Mouse (Mus musculus): Measurements from ENCODE around the gene Gm21083.
A peak's percentile ranks its signal among the peaks of the same experiment; 100 is the strongest.
"Not testable (repeated sequence)": the region's sequence is repeated elsewhere in the genome, so short reads cannot be mapped to it uniquely, and the experiment has no call there.

The Gm21083 gene

GRCm38 (mm10) chr5:15577033-15577432 is at the start of gene Gm21083:
TSS of gene Gm21083 (plus strand) at chr5:15577333.
- not testable (repeated sequence) for DNase-seq (ENCODE audit: low read depth)

DNA sequence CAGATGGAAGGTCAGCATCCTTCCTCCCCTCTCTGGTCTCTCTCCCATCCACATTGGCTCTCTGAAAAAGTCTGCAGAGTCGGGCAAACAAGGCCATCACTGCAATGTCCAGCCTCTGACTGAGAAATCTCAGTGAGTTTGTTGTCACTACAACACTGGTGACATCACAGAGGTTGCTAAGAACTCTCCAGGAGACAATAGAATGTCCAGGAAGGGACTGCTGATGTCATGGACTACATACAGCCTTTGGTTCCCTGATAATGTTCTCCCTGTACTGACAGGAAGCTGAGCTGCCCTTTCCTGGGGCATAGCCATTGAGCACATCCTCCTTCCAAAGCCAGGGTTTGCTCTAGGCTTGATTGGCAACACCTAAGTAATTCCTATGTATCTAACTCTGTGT is 48.0 kb upstream of the Gm21083 start, which contains the start of gene Gm21190:
Gm21190 (minus strand) TSS at position 101 of the 400 bp plus-strand sequence.
- not testable (repeated sequence) for DNase-seq (ENCODE audit: low read depth)

- DNase-seq (ENCODE audit: low read depth): not testable (repeated sequence)
Observed at GRCm38 (mm10) chr5:15548642-15549041, 28.5 kb upstream of the Gm21083 start.

DNA sequence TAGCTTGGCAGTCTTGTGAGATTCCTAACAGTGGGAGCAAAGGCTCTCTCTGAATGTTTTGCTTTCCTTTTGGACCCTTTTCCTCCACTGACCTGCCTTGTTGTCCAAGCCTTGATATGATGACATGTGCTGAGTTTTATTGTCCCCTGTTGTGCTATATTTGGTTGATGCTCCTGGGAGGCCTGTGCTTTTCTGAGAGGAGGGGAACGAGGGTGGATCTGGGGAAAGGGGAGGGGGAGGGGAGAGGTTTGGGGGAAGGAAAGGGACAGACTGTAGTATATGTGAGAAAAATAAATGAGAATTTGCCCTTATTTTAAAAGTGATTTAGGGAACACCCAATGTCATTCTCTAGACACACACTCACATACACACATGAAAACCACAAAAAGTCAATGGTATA is 28.0 kb upstream of the Gm21083 start:
- DNase-seq (ENCODE audit: low read depth): not testable (repeated sequence)

DNA sequence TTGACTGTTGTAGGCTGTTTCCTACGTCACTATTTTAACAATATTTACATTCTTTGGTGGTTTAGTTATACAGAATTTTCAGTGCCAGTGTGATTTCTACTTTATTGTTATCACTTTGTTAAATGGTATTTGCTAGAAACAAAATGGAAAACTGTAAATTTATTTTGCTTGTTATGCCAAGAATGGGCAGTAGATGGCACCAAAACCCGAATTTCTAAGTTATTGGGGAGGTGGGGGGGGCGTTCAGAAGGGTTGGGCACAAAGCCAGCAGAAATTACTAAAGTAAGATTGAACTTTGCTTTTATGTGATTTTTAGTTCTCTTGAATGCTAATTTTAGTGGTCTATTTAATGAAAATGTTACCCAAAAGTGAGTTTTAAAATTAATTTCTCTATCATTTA is 27.5 kb upstream of the Gm21083 start:
- DNase-seq (ENCODE audit: low read depth): peak; percentile 52

- DNase-seq (ENCODE audit: low read depth): not testable (repeated sequence)
Observed at GRCm38 (mm10) chr5:15558654-15559053, 18.5 kb upstream of the Gm21083 start.

- not testable (repeated sequence) for DNase-seq (ENCODE audit: low read depth)
Observed at GRCm38 (mm10) chr5:15561425-15562264, 15.5 kb upstream of the Gm21083 start.

DNA sequence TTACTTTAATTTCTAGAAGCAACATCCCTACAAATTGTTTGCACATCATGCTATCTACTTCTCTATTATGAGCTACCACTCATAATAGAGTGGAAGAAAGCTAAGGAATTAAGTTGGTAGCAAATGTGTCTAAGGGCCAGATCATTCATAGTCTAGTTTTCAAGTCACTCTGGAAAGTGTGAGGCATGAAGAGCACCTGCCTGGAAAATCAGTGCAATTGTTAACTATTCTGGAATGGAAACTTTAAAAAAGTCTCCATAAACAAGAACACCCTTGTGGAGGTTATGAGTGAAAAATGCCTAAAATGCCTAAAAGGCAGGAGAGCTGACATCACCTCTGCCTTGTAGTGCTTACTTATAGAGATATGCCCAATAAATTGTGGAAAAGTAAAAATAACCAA is 3.4 kb upstream of the Gm21083 start:
- not testable (repeated sequence) for DNase-seq (ENCODE audit: low read depth)

GRCm38 (mm10) chr5:15586351-15586750 is 9.2 kb downstream of the Gm21083 start:
- not testable (repeated sequence) for DNase-seq (ENCODE audit: low read depth)

DNA sequence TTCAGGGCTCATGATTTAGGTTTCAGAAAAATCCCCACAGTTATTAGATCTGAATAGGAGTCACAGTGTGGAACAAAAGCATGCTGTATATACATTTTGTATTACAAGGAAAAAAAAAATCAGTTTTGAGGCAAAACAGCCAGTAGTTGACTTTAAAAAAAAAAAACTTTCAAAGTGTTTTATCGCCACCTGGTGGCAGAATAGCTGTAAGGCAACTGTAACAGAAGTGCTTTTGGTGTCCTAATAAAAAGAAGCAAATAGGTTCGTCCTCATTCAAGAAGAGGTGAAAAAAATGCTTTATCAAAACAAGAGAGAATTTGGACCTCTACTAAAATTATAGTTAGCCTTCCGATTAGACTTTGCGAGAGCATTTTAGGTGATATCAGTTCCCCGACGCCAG is 11.2 kb downstream of the Gm21083 start:
- DNase-seq (ENCODE audit: low read depth): peak; percentile 82

GRCm38 (mm10) chr5:15590635-15591034 is 13.5 kb downstream of the Gm21083 start:
- DNase-seq (ENCODE audit: low read depth): not testable (repeated sequence)

- not testable (repeated sequence) for DNase-seq (ENCODE audit: low read depth)
Observed at GRCm38 (mm10) chr5:15591577-15591976, 14.4 kb downstream of the Gm21083 start.

DNA sequence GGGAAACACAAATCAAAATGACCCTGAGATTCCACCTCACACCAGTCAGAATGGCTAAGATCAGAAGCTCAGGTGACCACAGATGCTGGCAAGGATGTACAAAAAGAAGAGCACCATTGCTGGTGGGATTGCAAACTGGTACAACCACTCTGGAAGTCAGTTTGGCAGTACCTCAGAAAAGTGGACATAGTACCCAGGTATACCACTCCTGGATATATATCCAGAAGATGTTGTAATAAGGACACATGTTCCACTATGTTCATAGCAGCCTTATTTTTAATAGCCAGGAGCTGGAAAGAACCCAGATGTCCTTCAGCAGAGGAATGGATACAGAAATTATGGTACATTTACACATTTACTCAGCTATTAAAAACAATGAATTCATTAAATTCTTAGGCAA is 21.7 kb downstream of the Gm21083 start:
- DNase-seq (ENCODE audit: low read depth): not testable (repeated sequence)

GRCm38 (mm10) chr5:15600342-15600741 is 23.2 kb downstream of the Gm21083 start:
- DNase-seq (ENCODE audit: low read depth): peak; percentile 44

DNA sequence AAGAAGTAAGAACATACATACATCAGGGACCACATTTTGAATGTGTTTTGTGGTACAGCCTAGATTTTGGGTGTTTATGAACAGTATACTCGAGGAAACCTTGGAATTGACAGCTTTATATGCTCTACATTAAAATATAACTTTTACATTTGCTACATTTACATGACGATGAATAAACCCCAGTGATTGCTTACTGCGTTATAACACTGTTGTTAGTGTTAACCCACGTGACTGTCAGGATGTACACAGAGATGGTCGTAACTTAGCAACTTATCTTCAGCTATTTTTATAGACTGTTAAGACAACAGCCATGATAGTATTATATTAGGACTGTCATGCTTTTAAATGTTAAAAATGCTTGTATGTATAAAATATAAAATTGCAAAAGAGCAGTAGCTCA is 24.3 kb downstream of the Gm21083 start:
- DNase-seq (ENCODE audit: low read depth): not testable (repeated sequence)

GRCm38 (mm10) chr5:15601960-15602359 is 24.8 kb downstream of the Gm21083 start:
- DNase-seq (ENCODE audit: low read depth): not testable (repeated sequence)

GRCm38 (mm10) chr5:15602424-15602947 is 25.4 kb downstream of the Gm21083 start:
- not testable (repeated sequence) for DNase-seq (ENCODE audit: low read depth)

- not testable (repeated sequence) for DNase-seq (ENCODE audit: low read depth)
Observed at GRCm38 (mm10) chr5:15603008-15603407, 25.9 kb downstream of the Gm21083 start.

- not testable (repeated sequence) for DNase-seq (ENCODE audit: low read depth)
Observed at GRCm38 (mm10) chr5:15603585-15603984, 26.5 kb downstream of the Gm21083 start.

DNA sequence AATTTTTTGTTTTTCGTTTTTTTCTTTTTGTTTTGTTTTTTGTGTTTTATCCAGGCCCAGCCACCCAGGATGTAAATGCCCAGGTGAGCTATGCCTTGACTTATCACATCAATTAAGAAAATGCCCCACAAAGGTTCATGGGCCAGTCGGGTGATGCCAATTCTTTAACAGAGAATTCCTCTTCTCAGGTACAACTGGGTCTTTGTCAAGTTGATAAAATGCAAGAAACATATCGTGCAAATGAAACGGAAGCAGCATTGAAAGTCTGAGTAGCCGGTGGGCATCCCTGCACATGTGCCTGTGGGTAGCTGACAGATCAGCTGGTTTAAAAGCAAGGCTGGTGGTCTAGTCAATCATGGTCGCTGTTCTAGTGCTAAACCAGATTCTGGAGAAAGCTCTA is 29.5 kb downstream of the Gm21083 start:
- DNase-seq (ENCODE audit: low read depth): not testable (repeated sequence)

DNA sequence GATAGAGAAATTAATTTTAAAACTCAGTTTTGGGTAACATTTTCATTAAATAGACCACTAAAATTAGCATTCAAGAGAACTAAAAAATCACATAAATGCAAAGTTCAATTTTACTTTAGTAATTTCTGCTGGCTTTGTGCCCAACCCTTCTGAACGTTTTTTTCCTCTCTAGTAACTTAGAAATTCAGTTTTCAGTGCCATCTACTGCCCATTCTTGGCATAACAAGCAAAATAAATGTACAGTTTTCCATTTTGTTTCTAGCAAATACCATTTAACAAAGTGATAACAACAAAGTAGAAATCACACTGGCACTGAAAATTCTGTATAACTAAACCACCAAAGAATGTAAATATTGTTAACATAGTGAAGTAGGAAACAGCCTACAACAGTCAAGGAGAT is 33.6 kb downstream of the Gm21083 start:
- DNase-seq (ENCODE audit: low read depth): peak; percentile 62

DNA sequence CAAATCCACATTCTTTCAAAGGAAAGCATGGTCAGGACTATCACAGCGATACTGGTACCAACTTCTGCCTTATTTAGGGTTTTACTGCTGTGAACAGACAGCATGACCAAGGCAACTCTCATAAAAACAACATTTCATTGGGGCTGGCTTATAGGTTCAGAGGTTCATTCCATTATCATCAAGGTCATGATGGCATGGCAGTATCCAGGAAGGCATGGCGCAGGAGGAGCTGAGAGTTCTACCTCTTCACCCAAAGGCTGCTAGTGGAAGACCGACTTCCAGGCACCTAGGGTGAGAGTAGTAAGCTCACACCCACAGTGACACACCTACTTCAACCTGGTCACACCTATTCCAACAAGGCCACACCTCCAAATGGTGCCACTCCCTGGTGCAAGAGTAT is 39.1 kb downstream of the Gm21083 start:
- not testable (repeated sequence) for DNase-seq (ENCODE audit: low read depth)

GRCm38 (mm10) chr5:15618764-15619163 is 41.6 kb downstream of the Gm21083 start, which contains the start of gene Speer4d:
TSS of gene Speer4d (plus strand) at chr5:15619064.
- DNase-seq (ENCODE audit: low read depth): not testable (repeated sequence)
